8 mouse cellular contexts compared by ENCODE assay signal in genomic region chr16:94527152-94527534, GRCm38 (mm10). TPM values are rescaled to one million over a fixed set of nuclear protein-coding genes. Genes with fewer than 3 reads are reported as not detected.
DNase-seq lines count a peak whose midpoint lies in the region; ATAC-seq and TF ChIP-seq lines count a peak whose summit lies in the region.

No protein-coding gene starts in this region.

- H3K4me3 ChIP-seq in heart, postnatal 0 days (ENCODE audit: low read depth, low read length) = peak overlapping the region; percentile 83
- H3K4me3 ChIP-seq in MEL (ENCODE audit: control insufficient read depth in 1 of 2, insufficient read depth in 1 of 2, low read depth in 2 of 2, low read length in 2 of 2) = peak overlapping the region; percentile 70 to 90
- H3K4me3 ChIP-seq in hindbrain, embryonic 10.5 days = peak overlapping the region; percentile 78
- H3K4me3 ChIP-seq in midbrain, embryonic 11.5 days (ENCODE audit: low read depth, low read length) = peak overlapping the region; percentile 78

- no peaks in the 10 kb centered on the region for H3K36me3 ChIP-seq in heart, postnatal 0 days (replicated peaks; ENCODE audit: control insufficient read depth, insufficient read depth, low read length)
- H3K36me3 ChIP-seq in MEL (ENCODE audit: control insufficient read depth in 1 of 2, insufficient read depth in 2 of 2, low read length in 2 of 2) = peaks cover 0 to 11% of the 10 kb centered on the region in 2 experiments; a peak in 2 of 4 replicates
- H3K36me3 ChIP-seq in hindbrain, embryonic 10.5 days = no peaks in the 10 kb centered on the region
- no peaks in the 10 kb centered on the region for H3K36me3 ChIP-seq in midbrain, embryonic 11.5 days (ENCODE audit: control insufficient read depth, insufficient read depth, low read length)

- H3K9me3 ChIP-seq in heart, postnatal 0 days (replicated peaks; ENCODE audit: control insufficient read depth, low read length) = no peaks in the 10 kb centered on the region
- H3K9me3 ChIP-seq in MEL (replicated peaks; ENCODE audit: insufficient read depth, low read length) = no peaks in the 10 kb centered on the region
- H3K9me3 ChIP-seq in hindbrain, embryonic 10.5 days = no peaks in the 10 kb centered on the region
- H3K9me3 ChIP-seq in midbrain, embryonic 11.5 days (ENCODE audit: control insufficient read depth, low read length) = no peaks in the 10 kb centered on the region

- H3K9ac ChIP-seq in heart, postnatal 0 days (replicated peaks; ENCODE audit: low read depth, low read length) = peak overlapping the region; percentile 79
- peak overlapping the region; percentile 87 for H3K9ac ChIP-seq in MEL (ENCODE audit: control insufficient read depth, low read depth, low read length, poor library complexity, severe bottlenecking)
- H3K9ac ChIP-seq in midbrain, embryonic 11.5 days (ENCODE audit: low read length) = peak overlapping the region; percentile 60

- peak; percentile 44 for DNase-seq in heart, postnatal 0 days (ENCODE audit: low spot score)
- DNase-seq in heart, postnatal 14 days = no peak
- no peak for DNase-seq in MEL (ENCODE audit: low read depth, low spot score)
- DNase-seq in hindbrain, embryonic 10.5 days (ENCODE audit: low spot score) = no peak
- peak; percentile 89 for DNase-seq in midbrain, embryonic 11.5 days (ENCODE audit: low spot score, missing footprints)
- no peak for DNase-seq in cerebellum, postnatal 36 days
- DNase-seq in Muller cell, postnatal 12 days (ENCODE audit: inconsistent ontology term) = no peak

- peak overlapping the region; percentile 65 for H3K4me2 ChIP-seq in heart, postnatal 0 days (ENCODE audit: low read depth, low read length)
- peak overlapping the region; percentile 41 for H3K4me2 ChIP-seq in midbrain, embryonic 11.5 days

- H3K4me1 ChIP-seq in heart, postnatal 0 days (ENCODE audit: control insufficient read depth, insufficient read depth) = peaks cover 27% of the 10 kb centered on the region
- H3K4me1 ChIP-seq in MEL (ENCODE audit: control insufficient read depth in 1 of 2, insufficient read depth in 2 of 2, low read length in 2 of 2) = peaks cover 7 to 12% of the 10 kb centered on the region in 2 experiments; a peak in 3 of 4 replicates
- H3K4me1 ChIP-seq in hindbrain, embryonic 10.5 days (replicated peaks) = peaks cover 35% of the 10 kb centered on the region
- peaks cover 13% of the 10 kb centered on the region for H3K4me1 ChIP-seq in midbrain, embryonic 11.5 days (ENCODE audit: control insufficient read depth, insufficient read depth, low read length)

- no peak for ATAC-seq in heart, postnatal 0 days (ENCODE audit: insufficient read depth, low read depth)
- ATAC-seq in midbrain, embryonic 11.5 days (ENCODE audit: low FRiP score) = no peak
- no peak for ATAC-seq in CD4-positive, CD25-positive, alpha-beta regulatory T cell, adult 4 months

- intact Hi-C loops in heart, postnatal 14 days (cut with DNase I) = loop anchor here (5.0 kb wide), 1 partner anchor 90 kb away; no protein-coding TSS in a partner anchor

- TF ChIP-seq POLR2A in MEL (IDR thresholded peaks at IDR 0.05; ENCODE audit: control insufficient read depth in 1 of 2, insufficient read depth in 1 of 2, low read depth in 1 of 2, low read length in 2 of 2, poor library complexity in 1 of 2) = peak in 1 of 2 experiments; percentile 45; a peak in 1 of 4 replicates

- TF ChIP-seq RAD21 in MEL (IDR thresholded peaks at IDR 0.05; ENCODE audit: low read depth, low read length) = no peak

- H3K27ac ChIP-seq in heart, postnatal 0 days (ENCODE audit: low read depth) = peak overlapping the region; percentile 97
- H3K27ac ChIP-seq in MEL (ENCODE audit: control insufficient read depth, low read depth, low read length) = peak overlapping the region; percentile 93
- H3K27ac ChIP-seq in hindbrain, embryonic 10.5 days = peak overlapping the region; percentile 94
- H3K27ac ChIP-seq in midbrain, embryonic 11.5 days (ENCODE audit: low read depth, low read length) = peak overlapping the region; percentile 93

- TF ChIP-seq CTCF in heart, postnatal 0 days (IDR thresholded peaks at IDR 0.05; ENCODE audit: low read depth) = no peak
- no peak for TF ChIP-seq CTCF in MEL (IDR thresholded peaks at IDR 0.05 in 2 of 3, conservative IDR thresholded peaks at IDR 0.05 in 1 of 3; ENCODE audit: control insufficient read depth in 1 of 3, insufficient read depth in 1 of 3, low read depth in 2 of 3, low read length in 3 of 3, poor library complexity in 1 of 3, severe bottlenecking in 1 of 3)

- WGBS in heart, postnatal 0 days = under 1% methylated on average over 13 of the region's 13 CpGs
- 11% methylated on average over 13 of the region's 13 CpGs for WGBS in hindbrain, embryonic 10.5 days
- WGBS in midbrain, embryonic 11.5 days = 12% methylated on average over 13 of the region's 13 CpGs

- H3K79me2 ChIP-seq in MEL (ENCODE audit: control insufficient read depth, insufficient read depth, low read length, poor library complexity) = peaks cover 8% of the 10 kb centered on the region

- no peak; the same call in 1 of the 2 replicates for TF ChIP-seq EP300 in heart, postnatal 0 days (IDR thresholded peaks at IDR 0.05; ENCODE audit: low read depth)
- no peak; a peak in 1 of 4 replicates for TF ChIP-seq EP300 in MEL (IDR thresholded peaks at IDR 0.05; ENCODE audit: low read depth in 1 of 2, low read length in 2 of 2)

- H3K27me3 ChIP-seq in heart, postnatal 0 days (ENCODE audit: control insufficient read depth, insufficient read depth, low read length) = no peaks in the 10 kb centered on the region
- H3K27me3 ChIP-seq in MEL (ENCODE audit: control insufficient read depth in 1 of 2, insufficient read depth in 2 of 2, low read length in 2 of 2) = no peaks in the 10 kb centered on the region
- H3K27me3 ChIP-seq in hindbrain, embryonic 10.5 days (ENCODE audit: insufficient read depth, poor library complexity, severe bottlenecking) = no peaks in the 10 kb centered on the region
- no peaks in the 10 kb centered on the region for H3K27me3 ChIP-seq in midbrain, embryonic 11.5 days (ENCODE audit: control insufficient read depth, insufficient read depth, low read length)

TF ChIP-seq in MEL, 35 proteins besides CTCF, POLR2A, EP300 and RAD21:
- TF ChIP-seq TBP (IDR thresholded peaks at IDR 0.05; ENCODE audit: low read depth, low read length) = 0 out of 2 replicates have a peak, but pooled peaks have one; percentile 4
- TF ChIP-seq MAFK (IDR thresholded peaks at IDR 0.05; ENCODE audit: borderline replicate concordance, low read depth, low read length) = no peak
- TF ChIP-seq MYC (IDR thresholded peaks at IDR 0.05; ENCODE audit: low read depth, low read length) = peak; percentile 57; the same call in 1 of the 2 replicates
- peak; percentile 33; the same call in 1 of the 2 replicates for TF ChIP-seq GATA1 (IDR thresholded peaks at IDR 0.05; ENCODE audit: low read depth, low read length)
- peak; percentile 32; the same call in 1 of the 2 replicates for TF ChIP-seq RCOR1 (IDR thresholded peaks at IDR 0.05; ENCODE audit: low read depth, low read length)
- TF ChIP-seq CHD1 (IDR thresholded peaks at IDR 0.05; ENCODE audit: low read depth, low read length) = peak; percentile 80; the same call in 1 of the 2 replicates

RNA-seq across cellular contexts. Expression of gene Vps26c, which starts 0.5 kb away (rescaled TPM):
- total RNA-seq in heart, postnatal 0 days (2014; rRNA removed; ENCODE audit: low replicate concordance) = 39.7 and 55.8 TPM in 2 replicates
- polyA plus RNA-seq in heart, postnatal 0 days (2015; fragmentation: Nextera tagmentation; extraction: Ambion mirVana) = 35.6 and 37.2 TPM in 2 replicates
- total RNA-seq in heart, postnatal 14 days (2021) = 10 to 100 TPM; 26.7 to 27.8 TPM
- total RNA-seq in MEL (2012; rRNA removed) = 20.9 and 23.2 TPM in 2 replicates
- polyA plus RNA-seq in MEL (2012; ENCODE audit: insufficient read depth in 1 of 2, insufficient read length in 2 of 2, low read depth in 1 of 2, low replicate concordance in 2 of 2, missing spikeins in 1 of 2) = 10 to 100 TPM in 1 of 2 experiments, not detected in 1; 23.7 TPM
- polyA plus RNA-seq in hindbrain, embryonic 10.5 days (2016; fragmentation: Nextera tagmentation; extraction: Ambion mirVana) = 58.8 and 60.5 TPM in 2 replicates
- polyA plus RNA-seq in midbrain, embryonic 11.5 days (2014; fragmentation: Nextera tagmentation; extraction: Ambion mirVana) = 60.0 and 60.4 TPM in 2 replicates
- 10 to 100 TPM; 89.2 to 95.1 TPM for polyA plus RNA-seq in CD4-positive, CD25-positive, alpha-beta regulatory T cell, adult 4 months (2017; shearing (Covaris generic))

RNA-seq across cellular contexts. Expression of gene Dyrk1a, which starts 42.7 kb away (rescaled TPM):
- 55.2 and 90.3 TPM in 2 replicates for total RNA-seq in heart, postnatal 0 days (2014; rRNA removed; ENCODE audit: low replicate concordance)
- polyA plus RNA-seq in heart, postnatal 0 days (2015; fragmentation: Nextera tagmentation; extraction: Ambion mirVana) = 6.9 and 7.7 TPM in 2 replicates
- total RNA-seq in heart, postnatal 14 days (2021) = 10 to 100 TPM; 68.6 to 69.6 TPM
- total RNA-seq in MEL (2012; rRNA removed) = 22.6 and 27.5 TPM in 2 replicates
- 100 to 1,000 TPM in 1 of 2 experiments, 10 to 100 TPM in 1; 34.7 to 126 TPM for polyA plus RNA-seq in MEL (2012; ENCODE audit: insufficient read depth in 1 of 2, insufficient read length in 2 of 2, low read depth in 1 of 2, low replicate concordance in 2 of 2, missing spikeins in 1 of 2)
- polyA plus RNA-seq in hindbrain, embryonic 10.5 days (2016; fragmentation: Nextera tagmentation; extraction: Ambion mirVana) = 7.8 and 9.5 TPM in 2 replicates
- polyA plus RNA-seq in midbrain, embryonic 11.5 days (2014; fragmentation: Nextera tagmentation; extraction: Ambion mirVana) = 11.3 and 13.0 TPM in 2 replicates
- polyA plus RNA-seq in CD4-positive, CD25-positive, alpha-beta regulatory T cell, adult 4 months (2017; shearing (Covaris generic)) = 10 to 100 TPM; 24.2 to 26.6 TPM

Comparison
In these comparisons a context has a peak if more than half of its experiments do, and no peak if none do; other contexts are left out.
1. DNase-seq: peak in heart, postnatal 0 days (single experiment) and midbrain, embryonic 11.5 days (single experiment); none in heart, postnatal 14 days (0 of 2), MEL (single experiment), hindbrain, embryonic 10.5 days (single experiment), cerebellum, postnatal 36 days (0 of 2) and Muller cell, postnatal 12 days (single experiment).
2. Peak in every context shown above with its lines, with median percentiles within 50 percentile points of each other: H3K27ac ChIP-seq, H3K4me3 ChIP-seq and H3K9ac ChIP-seq.